21 mouse cellular contexts compared by ENCODE assay signal in genomic region chr1:5326311-5326710, GRCm38 (mm10).
"Had no signal": no experiment of that assay in that cellular context is flagged by ENCODE, and none has a peak within 500 bp of the region (broad histone marks: within the 10 kb centered on the region; RNA-seq: fewer than 3 reads in every experiment).

No protein-coding gene starts in this region.

- H3K9ac ChIP-seq: limb, embryonic 13.5 days; liver, embryonic 13.5 days; lung, embryonic 14.5 days; midbrain, embryonic 12.5 days; neural tube, embryonic 13.5 days; stomach, embryonic 15.5 days had no signal

- H3K4me1 ChIP-seq: limb, embryonic 10.5 days; limb, embryonic 13.5 days; liver, embryonic 13.5 days; midbrain, embryonic 12.5 days; neural tube, embryonic 13.5 days; stomach, embryonic 15.5 days had no signal

- H3K36me3 ChIP-seq: limb, embryonic 10.5 days; limb, embryonic 13.5 days; liver, embryonic 13.5 days; midbrain, embryonic 12.5 days; neural tube, embryonic 13.5 days; stomach, embryonic 15.5 days had no signal

- H3K27ac ChIP-seq: layer of hippocampus, adult 2 months; limb, embryonic 10.5 days; limb, embryonic 13.5 days; liver, embryonic 13.5 days; macrophage; midbrain, embryonic 12.5 days; neural tube, embryonic 13.5 days; stomach, embryonic 15.5 days had no signal

- H3K27me3 ChIP-seq: limb, embryonic 13.5 days; liver, embryonic 13.5 days; midbrain, embryonic 12.5 days; neural tube, embryonic 13.5 days; stomach, embryonic 15.5 days had no signal

- ATAC-seq: lung, postnatal 0 days; midbrain, embryonic 16.5 days had no signal

- H3K4me3 ChIP-seq: layer of hippocampus, adult 2 months; limb, embryonic 10.5 days; limb, embryonic 13.5 days; liver, embryonic 13.5 days; midbrain, embryonic 12.5 days; myocyte; neural tube, embryonic 13.5 days; stomach, embryonic 15.5 days had no signal

- H3K4me2 ChIP-seq: limb, embryonic 13.5 days; liver, embryonic 13.5 days; lung, embryonic 14.5 days; midbrain, embryonic 12.5 days; neural tube, embryonic 13.5 days; stomach, embryonic 15.5 days had no signal

- DNase-seq: kidney, adult 9 months; kidney, postnatal 14 days; kidney, postnatal 4 days; layer of hippocampus, adult 9-11 months; liver; liver, embryonic 13.5 days; lung, embryonic 14.5 days; retina, postnatal 1 day; right cerebral cortex, postnatal 25 days; spleen, adult 18-20 months; thymus, postnatal 36 days had no signal

- H3K9me3 ChIP-seq: limb, embryonic 10.5 days; liver, embryonic 13.5 days; stomach, embryonic 15.5 days had no signal
